In genomic region chr3:9082061-9082460, GRCm38 (mm10) we compare ENCODE assay signal across 21 mouse cellular contexts.
"Had no signal": no experiment of that assay in that cellular context is flagged by ENCODE, and none has a peak within 500 bp of the region (broad histone marks: within the 10 kb centered on the region; RNA-seq: fewer than 3 reads in every experiment).

No protein-coding gene starts in this region.

- H3K36me3 ChIP-seq: limb, embryonic 12.5 days; limb, embryonic 15.5 days; midbrain, embryonic 10.5 days; neural tube, embryonic 13.5 days had no signal

- H3K4me1 ChIP-seq: limb, embryonic 12.5 days; limb, embryonic 15.5 days; midbrain, embryonic 10.5 days; neural tube, embryonic 13.5 days had no signal

- H3K9me3 ChIP-seq: limb, embryonic 12.5 days; limb, embryonic 15.5 days; midbrain, embryonic 10.5 days; neural tube, embryonic 13.5 days had no signal

- H3K4me2 ChIP-seq: limb, embryonic 12.5 days; limb, embryonic 15.5 days; liver, embryonic 11.5 days; lung, embryonic 14.5 days; neural tube, embryonic 13.5 days had no signal

- H3K27ac ChIP-seq: kidney, postnatal 0 days; layer of hippocampus, adult 2 months; left cerebral cortex, adult 2 months; limb, embryonic 12.5 days; limb, embryonic 15.5 days; liver, embryonic 14.5 days; macrophage; midbrain, embryonic 10.5 days; neural tube, embryonic 13.5 days had no signal

- H3K9ac ChIP-seq: limb, embryonic 12.5 days; limb, embryonic 15.5 days; liver, embryonic 14.5 days; liver, postnatal 0 days; lung, embryonic 14.5 days; neural tube, embryonic 13.5 days had no signal

- ATAC-seq: liver, postnatal 0 days; lung, postnatal 0 days had no signal

- DNase-seq: kidney, adult 11 months; kidney, adult 9 months; kidney, postnatal 25 days; layer of hippocampus, postnatal 36 days; left cerebral cortex, postnatal 4 days; liver, postnatal 0 days; lung, embryonic 14.5 days; midbrain, embryonic 14.5 days; thymus, adult 18-20 months; thymus, postnatal 36 days had no signal

- H3K27me3 ChIP-seq: limb, embryonic 12.5 days; limb, embryonic 15.5 days; neural tube, embryonic 13.5 days had no signal

- H3K4me3 ChIP-seq: layer of hippocampus, adult 2 months; left cerebral cortex, adult 2 months; limb, embryonic 12.5 days; limb, embryonic 15.5 days; midbrain, embryonic 10.5 days; neural tube, embryonic 13.5 days had no signal
